Mouse (Mus musculus): Measurements from ENCODE around the gene Myo9a. TPM values are rescaled to one million over a fixed set of nuclear protein-coding genes. Genes with fewer than 3 reads are reported as not detected.
"Not testable (repeated sequence)": the region's sequence is repeated elsewhere in the genome, so short reads cannot be mapped to it uniquely, and the experiment has no call there.

The Myo9a gene
- polyA plus RNA-seq, 1 experiment from 2014 or later = 27.2 TPM

- Histone ChIP-seq H3K4me1 (replicated peaks; ENCODE audit: control insufficient read depth, insufficient read depth, low read length) (peaks cover 15% of the 10 kb centered on the region), H3K4me2 (ENCODE audit: low read length) (no peak overlapping the region), H3K36me3 (ENCODE audit: control insufficient read depth, insufficient read depth) (no peaks in the 10 kb centered on the region), H3K27me3 (replicated peaks; ENCODE audit: control insufficient read depth, insufficient read depth, low read length) (no peaks in the 10 kb centered on the region), H3K27ac (ENCODE audit: low read length) (no peak overlapping the region), H3K9ac (replicated peaks; ENCODE audit: low read depth, low read length) (no peak overlapping the region), H3K4me3 (replicated peaks; ENCODE audit: low read length) (no peak overlapping the region), H3K9me3 (ENCODE audit: control insufficient read depth, low read length) (no peaks in the 10 kb centered on the region)
- 92% methylated on average over 2 of the region's 2 CpGs for WGBS
- no peak for ATAC-seq
Measured at GRCm38 (mm10) chr9:59748387-59748786, 2.3 kb upstream of the Myo9a start.

- WGBS = 93% methylated on average over 11 of the region's 11 CpGs
- ATAC-seq = no peak
- Histone ChIP-seq H3K9ac (replicated peaks; ENCODE audit: low read depth, low read length) (no peak overlapping the region), H3K4me1 (replicated peaks; ENCODE audit: control insufficient read depth, insufficient read depth, low read length) (peaks cover 15% of the 10 kb centered on the region), H3K9me3 (ENCODE audit: control insufficient read depth, low read length) (no peaks in the 10 kb centered on the region), H3K4me2 (ENCODE audit: low read length) (no peak overlapping the region), H3K36me3 (ENCODE audit: control insufficient read depth, insufficient read depth) (no peaks in the 10 kb centered on the region), H3K27ac (ENCODE audit: low read length) (no peak overlapping the region), H3K27me3 (replicated peaks; ENCODE audit: control insufficient read depth, insufficient read depth, low read length) (no peaks in the 10 kb centered on the region), H3K4me3 (replicated peaks; ENCODE audit: low read length) (no peak overlapping the region)
Measured at GRCm38 (mm10) chr9:59748969-59749368, 1.7 kb upstream of the Myo9a start.

DNA sequence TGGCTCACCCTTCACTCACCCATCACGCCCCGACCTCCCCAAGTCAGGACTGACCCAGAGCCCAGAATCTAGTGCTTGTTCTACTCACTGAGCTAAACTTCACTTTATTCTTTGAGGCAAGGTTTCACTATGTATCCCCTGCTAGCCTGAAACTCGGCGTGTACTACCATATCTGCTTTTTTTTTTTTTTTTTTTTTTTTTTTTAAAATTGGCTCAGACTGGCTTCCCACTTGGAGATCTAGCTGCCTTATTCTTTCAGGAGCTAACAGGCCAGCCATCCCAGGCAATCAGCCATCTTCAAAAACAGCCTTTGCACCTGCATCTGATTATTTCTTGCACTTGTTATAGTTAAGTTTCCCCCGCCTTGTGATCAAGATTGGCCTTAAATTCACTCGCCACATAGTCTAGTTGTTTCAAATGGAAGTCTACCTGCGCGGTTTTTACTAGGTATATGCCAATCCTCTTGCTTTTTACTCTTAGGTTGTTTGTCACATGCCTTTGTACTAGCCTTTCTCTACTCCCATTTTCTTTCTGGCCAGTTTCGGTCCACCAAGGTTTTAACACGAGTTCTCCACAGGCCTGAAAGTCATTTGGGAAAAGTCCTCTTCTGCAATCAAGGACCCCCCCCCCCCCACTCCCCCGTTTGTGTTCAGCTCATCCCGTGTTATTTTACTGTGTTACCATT lies 973 bp upstream of the Myo9a start:
- no peak for ATAC-seq
- Histone ChIP-seq H3K9me3 (ENCODE audit: control insufficient read depth, low read length) (no peaks in the 10 kb centered on the region), H3K4me1 (replicated peaks; ENCODE audit: control insufficient read depth, insufficient read depth, low read length) (peaks cover 15% of the 10 kb centered on the region), H3K4me3 (replicated peaks; ENCODE audit: low read length) (peak overlapping the region; percentile 68), H3K27me3 (replicated peaks; ENCODE audit: control insufficient read depth, insufficient read depth, low read length) (no peaks in the 10 kb centered on the region), H3K36me3 (ENCODE audit: control insufficient read depth, insufficient read depth) (no peaks in the 10 kb centered on the region), H3K9ac (replicated peaks; ENCODE audit: low read depth, low read length) (peak overlapping the region; percentile 69), H3K4me2 (ENCODE audit: low read length) (peak overlapping the region; percentile 82), H3K27ac (ENCODE audit: low read length) (no peak overlapping the region)
- 30% methylated on average over 12 of the region's 12 CpGs for WGBS

- no peaks in the 10 kb centered on the region for H3K9me3 ChIP-seq (ENCODE audit: control insufficient read depth, low read length)
- H3K27ac ChIP-seq (ENCODE audit: low read length) = peak overlapping the region; percentile 83
- H3K4me1 ChIP-seq (replicated peaks; ENCODE audit: control insufficient read depth, insufficient read depth, low read length) = peaks cover 15% of the 10 kb centered on the region
- peak; percentile 90 for ATAC-seq
- H3K4me2 ChIP-seq (ENCODE audit: low read length) = peak overlapping the region; percentile 84
- WGBS = under 1% methylated on average over 44 of the region's 49 CpGs
- peak overlapping the region; percentile 68 for H3K4me3 ChIP-seq (replicated peaks; ENCODE audit: low read length)
- no peaks in the 10 kb centered on the region for H3K36me3 ChIP-seq (ENCODE audit: control insufficient read depth, insufficient read depth)
- H3K9ac ChIP-seq (replicated peaks; ENCODE audit: low read depth, low read length) = peak overlapping the region; percentile 87
- H3K27me3 ChIP-seq (replicated peaks; ENCODE audit: control insufficient read depth, insufficient read depth, low read length) = no peaks in the 10 kb centered on the region
Measured at GRCm38 (mm10) chr9:59751066-59751581, 428 bp downstream of the Myo9a start.

GRCm38 (mm10) chr9:59751966-59752365 lies 1.3 kb downstream of the Myo9a start:
- H3K4me1 ChIP-seq (replicated peaks; ENCODE audit: control insufficient read depth, insufficient read depth, low read length) = peaks cover 15% of the 10 kb centered on the region
- H3K27ac ChIP-seq (ENCODE audit: low read length) = no peak overlapping the region

DNA sequence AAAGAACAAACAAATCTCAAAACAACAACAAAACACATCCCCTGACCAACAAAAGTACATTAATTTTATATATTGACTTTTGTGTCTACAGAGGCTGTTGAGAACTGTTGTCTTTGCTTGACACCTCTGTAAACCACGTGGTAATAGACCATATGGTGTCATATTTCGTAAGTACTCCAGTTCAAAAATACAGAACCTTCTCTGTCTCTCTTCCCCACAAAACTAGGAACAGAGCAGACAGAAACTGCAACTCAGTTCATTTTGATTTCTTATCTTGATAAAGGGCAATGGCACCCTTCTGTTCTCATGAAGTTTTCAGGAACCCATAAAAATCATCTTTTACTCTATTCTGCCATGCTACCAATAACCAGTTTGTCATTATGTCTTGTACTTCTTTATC lies 4.5 kb downstream of the Myo9a start:
- no peak overlapping the region for H3K27ac ChIP-seq (ENCODE audit: low read length)
- H3K9ac ChIP-seq (replicated peaks; ENCODE audit: low read depth, low read length) = no peak overlapping the region
- H3K4me3 ChIP-seq (replicated peaks; ENCODE audit: low read length) = no peak overlapping the region
- H3K27me3 ChIP-seq (replicated peaks; ENCODE audit: control insufficient read depth, insufficient read depth, low read length) = no peaks in the 10 kb centered on the region
- 64% methylated on average over 2 of the region's 2 CpGs for WGBS
- no peak overlapping the region for H3K4me2 ChIP-seq (ENCODE audit: low read length)
- H3K9me3 ChIP-seq (ENCODE audit: control insufficient read depth, low read length) = no peaks in the 10 kb centered on the region
- ATAC-seq = no peak
- H3K4me1 ChIP-seq (replicated peaks; ENCODE audit: control insufficient read depth, insufficient read depth, low read length) = peaks cover 5% of the 10 kb centered on the region
- no peaks in the 10 kb centered on the region for H3K36me3 ChIP-seq (ENCODE audit: control insufficient read depth, insufficient read depth)

More at GRCm38 (mm10) chr9:59751966-59752365, 1.3 kb downstream of the Myo9a start:
- H3K4me3 ChIP-seq (replicated peaks; ENCODE audit: low read length) = peak overlapping the region; percentile 68
- no peak for ATAC-seq
- no peaks in the 10 kb centered on the region for H3K36me3 ChIP-seq (ENCODE audit: control insufficient read depth, insufficient read depth)
- WGBS = 6% methylated on average over 2 of the region's 2 CpGs
- peak overlapping the region; percentile 87 for H3K9ac ChIP-seq (replicated peaks; ENCODE audit: low read depth, low read length)
- no peaks in the 10 kb centered on the region for H3K27me3 ChIP-seq (replicated peaks; ENCODE audit: control insufficient read depth, insufficient read depth, low read length)
- H3K4me2 ChIP-seq (ENCODE audit: low read length) = peak overlapping the region; percentile 84
- H3K9me3 ChIP-seq (ENCODE audit: control insufficient read depth, low read length) = no peaks in the 10 kb centered on the region

DNA sequence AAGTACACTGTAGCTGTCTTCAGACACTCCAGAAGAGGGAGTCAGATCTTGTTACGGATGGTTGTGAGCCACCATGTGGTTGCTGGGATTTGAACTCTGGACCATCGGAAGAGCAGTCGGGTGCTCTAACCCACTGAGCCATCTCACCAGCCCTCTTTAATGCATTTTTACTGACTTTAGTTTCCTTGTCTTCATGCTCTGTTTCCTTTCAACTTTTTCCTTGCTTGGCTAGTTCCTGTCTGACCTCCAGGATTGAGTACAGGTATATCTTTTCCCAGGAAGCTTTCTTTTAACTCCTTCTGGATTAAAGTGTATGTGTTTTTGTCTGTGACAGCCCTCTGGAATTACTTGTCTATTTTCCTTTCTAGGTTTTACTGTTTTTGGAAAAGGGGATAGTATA lies 6.3 kb downstream of the Myo9a start:
- WGBS = 92% methylated on average over 2 of the region's 3 CpGs
- H3K9ac ChIP-seq (replicated peaks; ENCODE audit: low read depth, low read length); H3K4me1 ChIP-seq (replicated peaks; ENCODE audit: control insufficient read depth, insufficient read depth, low read length); H3K9me3 ChIP-seq (ENCODE audit: control insufficient read depth, low read length); H3K27me3 ChIP-seq (replicated peaks; ENCODE audit: control insufficient read depth, insufficient read depth, low read length); H3K4me2 ChIP-seq (ENCODE audit: low read length); ATAC-seq; H3K4me3 ChIP-seq (replicated peaks; ENCODE audit: low read length); H3K27ac ChIP-seq (ENCODE audit: low read length); H3K36me3 ChIP-seq (ENCODE audit: control insufficient read depth, insufficient read depth): not testable (repeated sequence)

DNA sequence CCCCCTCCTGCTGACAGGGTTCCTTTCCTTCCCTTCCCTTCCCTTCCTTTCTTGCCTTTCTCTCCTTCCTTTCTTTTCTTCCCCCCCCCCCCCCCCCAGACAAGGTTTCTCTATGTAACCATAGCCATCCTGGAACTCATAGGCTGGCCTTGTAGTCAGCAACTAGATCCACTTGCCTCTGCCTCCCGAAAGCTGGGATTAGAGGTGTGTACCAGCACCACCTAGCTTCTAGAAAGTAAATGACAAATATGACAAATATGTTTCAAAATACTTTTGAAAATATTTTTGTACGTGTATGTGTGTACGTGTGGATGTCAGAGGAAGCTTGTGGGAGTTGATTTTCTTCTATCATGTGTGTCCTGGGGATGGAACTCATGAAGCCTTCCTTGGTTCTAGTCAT lies 9.8 kb downstream of the Myo9a start:
- Histone ChIP-seq H3K9me3 (ENCODE audit: control insufficient read depth, low read length) (no peaks in the 10 kb centered on the region), H3K4me3 (replicated peaks; ENCODE audit: low read length) (no peak overlapping the region), H3K4me2 (ENCODE audit: low read length) (no peak overlapping the region), H3K9ac (replicated peaks; ENCODE audit: low read depth, low read length) (no peak overlapping the region), H3K4me1 (replicated peaks; ENCODE audit: control insufficient read depth, insufficient read depth, low read length) (no peaks in the 10 kb centered on the region), H3K36me3 (ENCODE audit: control insufficient read depth, insufficient read depth) (no peaks in the 10 kb centered on the region), H3K27me3 (replicated peaks; ENCODE audit: control insufficient read depth, insufficient read depth, low read length) (no peaks in the 10 kb centered on the region), H3K27ac (ENCODE audit: low read length) (no peak overlapping the region)
- 85% methylated on average over 3 of the region's 3 CpGs for WGBS
- ATAC-seq = no peak

DNA sequence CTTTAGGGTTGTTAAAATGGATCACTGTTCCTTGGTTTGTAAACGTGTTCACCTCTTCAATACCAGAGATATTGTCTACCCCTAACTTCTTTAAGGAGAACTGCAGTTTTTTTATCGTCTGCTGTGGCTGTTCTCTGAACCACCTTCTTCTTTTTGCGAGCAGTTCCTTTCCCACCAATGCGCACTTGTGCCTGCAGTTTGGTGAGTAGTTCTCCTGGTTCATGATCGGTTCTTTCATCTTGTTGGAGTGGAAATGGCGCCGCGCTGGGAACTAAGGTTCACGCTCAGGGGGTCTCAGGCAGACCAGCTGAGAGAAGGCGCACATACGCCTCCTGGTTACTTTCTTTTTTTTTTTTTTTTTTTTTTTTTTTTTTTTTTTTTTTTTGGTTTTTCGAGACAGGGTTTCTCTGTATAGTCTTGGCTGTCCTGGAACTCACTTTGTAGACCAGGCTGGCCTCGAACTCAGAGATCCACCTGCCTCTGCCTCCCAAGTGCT lies 16.3 kb downstream of the Myo9a start:
- H3K27me3 ChIP-seq (replicated peaks; ENCODE audit: control insufficient read depth, insufficient read depth, low read length); H3K4me3 ChIP-seq (replicated peaks; ENCODE audit: low read length); H3K4me2 ChIP-seq (ENCODE audit: low read length); H3K27ac ChIP-seq (ENCODE audit: low read length); ATAC-seq; H3K4me1 ChIP-seq (replicated peaks; ENCODE audit: control insufficient read depth, insufficient read depth, low read length); H3K9me3 ChIP-seq (ENCODE audit: control insufficient read depth, low read length); H3K9ac ChIP-seq (replicated peaks; ENCODE audit: low read depth, low read length); H3K36me3 ChIP-seq (ENCODE audit: control insufficient read depth, insufficient read depth): not testable (repeated sequence)
- WGBS = 92% methylated on average over 11 of the region's 13 CpGs
